Mouse (Mus musculus) gastrocnemius, adult 2 months (tissue): ENCODE data around the gene Zim1. TPM values are rescaled to one million over a fixed set of nuclear protein-coding genes. Genes with fewer than 3 reads are reported as not detected.

Experiments used
- DNase-seq: peaks from one replicate; pipeline ENCODE4 v3.0.0; 2022
- H3K27ac ChIP-seq: fragments of 200-600 bp; 2 replicates; pipeline ENCODE4 v1.8.1; 2022; ENCODE audit warnings: mild to moderate bottlenecking
- H3K4me3 ChIP-seq: fragments of 200-600 bp; 2 replicates; pipeline ENCODE4 v1.8.1; 2022; ENCODE audit warnings: mild to moderate bottlenecking, moderate library complexity
- CTCF ChIP-seq: fragments of 200-600 bp; IDR thresholded peaks from 2 replicates; pipeline ENCODE4 v1.8.1; 2022; ENCODE audit warnings: antibody characterized with exemption, mild to moderate bottlenecking, moderate library complexity
- intact Hi-C: fragments of 180-260 bp; cut with DNase I; formaldehyde crosslinking; loops from one replicate; pipeline ENCODE4 v1.15.1; 2025
- total RNA-seq, 2 experiments: library from RNA; stranded (reverse); gene quantifications; 2 replicates each; pipeline ENCODE4 v1.2.3; 2021

Gene Zim1
- total RNA-seq, 2 experiments from 2014 or later = 2.8 to 3.3 TPM

GRCm38 (mm10) chr7:6708451-6709180 lies 12.4 kb upstream of the Zim1 start:
- DNase-seq = no peak
- intact Hi-C loops = no loop called here
- Histone ChIP-seq H3K4me3 (no peak overlapping the region), H3K27ac (no peak overlapping the region)
- no peak for TF ChIP-seq CTCF

GRCm38 (mm10) chr7:6707416-6708015 lies 11.3 kb upstream of the Zim1 start:
- TF ChIP-seq CTCF = no peak
- no peak overlapping the region for H3K27ac ChIP-seq
- no peak overlapping the region for H3K4me3 ChIP-seq
- intact Hi-C loops = no loop called here
- DNase-seq = no peak

GRCm38 (mm10) chr7:6699230-6699629 lies 3.0 kb upstream of the Zim1 start:
- Histone ChIP-seq H3K27ac (no peak overlapping the region), H3K4me3 (no peak overlapping the region)
- DNase-seq = no peak
- no peak for TF ChIP-seq CTCF
- intact Hi-C loops = loop anchor here (10.0 kb wide), 2 partner anchors 334 to 426 kb away; partner anchors contain the start of genes Zfp78 and Zfp954

DNA sequence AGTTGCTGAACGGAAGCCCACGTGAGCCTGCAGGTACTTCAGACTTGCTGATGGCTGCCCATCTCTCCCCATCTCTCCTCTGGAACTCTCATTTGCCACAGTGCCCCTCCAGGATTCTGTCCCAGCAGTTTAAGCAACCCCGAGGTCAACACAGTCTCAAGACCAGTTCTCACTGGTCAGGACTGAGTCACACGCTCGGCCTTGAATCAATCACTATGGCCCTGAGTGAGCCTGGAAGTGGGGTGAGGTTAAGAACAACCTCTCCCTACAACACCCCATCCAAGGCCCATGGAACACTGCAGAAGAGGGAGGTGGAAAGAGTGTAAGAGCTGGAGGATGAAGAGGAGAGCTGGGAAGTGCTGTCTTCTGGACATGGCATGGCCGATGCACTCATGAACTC lies 10.7 kb downstream of the Zim1 start:
- intact Hi-C loops = no loop called here

GRCm38 (mm10) chr7:6666726-6667125 lies 29.5 kb downstream of the Zim1 start:
- intact Hi-C loops = no loop called here
- DNase-seq = no peak

More for the DNA sequence above, 10.7 kb downstream of the Zim1 start:
- DNase-seq = no peak
- Histone ChIP-seq H3K4me3 (no peak overlapping the region), H3K27ac (no peak overlapping the region)
- no peak for TF ChIP-seq CTCF

GRCm38 (mm10) chr7:6663430-6663829 lies 32.8 kb downstream of the Zim1 start:
- H3K27ac ChIP-seq = no peak overlapping the region
- no peak overlapping the region for H3K4me3 ChIP-seq
- TF ChIP-seq CTCF = no peak
- no peak for DNase-seq
- intact Hi-C loops = loop anchor here (5.0 kb wide), 1 partner anchor 274 kb away; no protein-coding TSS in a partner anchor

More at GRCm38 (mm10) chr7:6666726-6667125, 29.5 kb downstream of the Zim1 start:
- no peak for TF ChIP-seq CTCF
- no peak overlapping the region for H3K4me3 ChIP-seq
- no peak overlapping the region for H3K27ac ChIP-seq

DNA sequence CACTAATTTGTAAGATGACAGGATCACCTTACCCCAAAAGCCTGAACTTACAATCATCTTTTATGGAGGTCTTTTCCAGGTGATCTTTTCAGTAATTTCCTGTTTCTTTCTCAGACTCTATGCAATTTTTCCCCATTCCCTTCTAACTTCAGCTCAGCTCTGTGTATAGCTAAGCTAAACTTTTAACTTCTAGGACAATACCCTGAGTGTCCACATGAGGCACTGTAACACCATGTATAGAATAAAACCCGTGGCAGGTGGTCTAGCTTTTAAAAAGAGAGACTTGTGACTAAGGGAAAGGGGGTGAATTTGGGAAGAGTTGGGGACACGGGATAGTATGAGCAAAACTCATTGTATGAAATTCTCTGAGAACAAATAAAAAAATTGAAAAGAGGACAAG lies 36.6 kb downstream of the Zim1 start:
- DNase-seq = no peak
- TF ChIP-seq CTCF = peak; percentile 77

GRCm38 (mm10) chr7:6658606-6659005 lies 37.6 kb downstream of the Zim1 start:
- Histone ChIP-seq H3K4me3 (no peak overlapping the region), H3K27ac (no peak overlapping the region)
- TF ChIP-seq CTCF = no peak
- intact Hi-C loops = no loop called here
- no peak for DNase-seq

More for the DNA sequence above, 36.6 kb downstream of the Zim1 start:
- H3K4me3 ChIP-seq = no peak overlapping the region
- H3K27ac ChIP-seq = no peak overlapping the region
- intact Hi-C loops = loop anchor here (2.0 to 5.0 kb wide), 2 partner anchors 259 to 278 kb away; no protein-coding TSS in a partner anchor

GRCm38 (mm10) chr7:6652151-6652550 lies 44.1 kb downstream of the Zim1 start:
- Histone ChIP-seq H3K4me3 (no peak overlapping the region), H3K27ac (no peak overlapping the region)
- no peak for TF ChIP-seq CTCF
- no peak for DNase-seq
- intact Hi-C loops = no loop called here

DNA sequence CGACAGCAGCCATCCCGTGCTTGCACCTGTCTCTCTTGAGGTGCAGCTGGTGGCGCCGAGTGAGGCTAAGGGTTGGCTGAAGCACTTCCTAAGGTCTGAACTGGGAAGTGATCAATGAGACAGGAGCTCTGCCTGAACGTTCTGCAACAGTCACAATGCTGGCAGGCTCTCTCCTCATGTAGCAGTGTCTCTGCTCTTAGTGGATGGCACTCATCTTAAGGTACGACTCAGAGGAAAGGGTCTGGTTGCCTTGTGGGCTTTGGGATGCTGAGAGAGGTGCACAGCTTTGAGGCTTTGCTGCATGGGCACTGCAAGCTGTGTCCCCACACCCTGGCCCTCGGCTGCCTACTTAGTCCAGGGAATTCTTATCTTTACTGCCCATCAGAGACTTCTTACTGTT lies 45.0 kb downstream of the Zim1 start:
- no peak overlapping the region for H3K27ac ChIP-seq
- intact Hi-C loops = no loop called here
- no peak for DNase-seq
- no peak overlapping the region for H3K4me3 ChIP-seq
- no peak for TF ChIP-seq CTCF

- no peak for DNase-seq
- no peak for TF ChIP-seq CTCF
- H3K4me3 ChIP-seq = no peak overlapping the region
- no peak overlapping the region for H3K27ac ChIP-seq
- intact Hi-C loops = no loop called here
Measured at GRCm38 (mm10) chr7:6650526-6650925, 45.7 kb downstream of the Zim1 start.

- intact Hi-C loops = no loop called here
- TF ChIP-seq CTCF = no peak
- DNase-seq = no peak
Measured at GRCm38 (mm10) chr7:6645821-6646220, 50.4 kb downstream of the Zim1 start.

GRCm38 (mm10) chr7:6638076-6638475 lies 58.2 kb downstream of the Zim1 start:
- no peak for DNase-seq
- TF ChIP-seq CTCF = no peak

More at GRCm38 (mm10) chr7:6645821-6646220, 50.4 kb downstream of the Zim1 start:
- Histone ChIP-seq H3K27ac (no peak overlapping the region), H3K4me3 (no peak overlapping the region)

More at GRCm38 (mm10) chr7:6638076-6638475, 58.2 kb downstream of the Zim1 start:
- H3K27ac ChIP-seq = no peak overlapping the region
- intact Hi-C loops = no loop called here
- H3K4me3 ChIP-seq = no peak overlapping the region
